Mouse (Mus musculus): ENCODE results near the gene Tube1.

Tube1 gene

GRCm38 (mm10) chr10:39133462-39134310, at the start of gene Tube1, which contains the start of gene Fam229b:
Tube1 (plus strand) TSS chr10:39133976.
Fam229b (minus strand) TSS chr10:39133914.
- DNase-seq (ENCODE audit: low spot score): peak; percentile 93

DNA sequence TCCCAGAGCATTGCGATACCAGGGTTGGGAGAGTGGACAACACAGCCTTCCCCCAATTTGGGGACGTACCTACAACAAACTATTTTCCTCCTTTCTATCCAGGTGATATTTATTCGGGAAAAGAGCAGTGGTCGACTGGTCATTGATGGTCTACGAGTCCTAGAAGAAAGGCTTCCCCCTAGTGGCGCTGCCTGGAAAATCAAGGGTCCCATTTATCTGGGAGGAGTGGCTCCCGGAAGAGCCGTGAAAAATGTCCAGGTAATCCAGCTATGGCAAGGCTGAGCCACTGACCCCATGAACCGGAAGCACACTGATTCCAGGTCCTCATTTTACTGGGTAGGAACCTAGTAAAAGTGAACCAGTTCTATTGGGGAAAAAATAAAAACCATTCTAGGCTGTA, 36.8 kb upstream of the Tube1 start:
- DNase-seq (ENCODE audit: low spot score): peak; percentile 2

DNA sequence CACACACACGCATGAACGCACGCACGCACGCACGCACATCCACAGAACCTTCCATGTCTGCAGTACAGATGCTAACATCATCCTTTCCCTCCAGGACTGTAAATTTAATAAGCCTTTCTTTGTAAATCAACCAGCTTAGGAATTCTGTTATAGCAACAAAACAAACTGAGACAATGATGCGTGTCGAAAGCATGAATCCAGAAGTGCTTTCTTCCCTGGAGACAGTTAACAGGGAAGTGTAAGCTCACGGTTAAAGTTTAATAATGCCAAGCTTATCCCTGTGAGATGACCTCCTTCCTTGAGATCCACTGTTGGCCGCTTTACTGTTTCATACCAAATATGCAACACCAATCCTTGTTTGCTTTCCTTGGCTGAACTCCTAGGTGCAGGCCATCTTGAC, 35.0 kb upstream of the Tube1 start:
- no peak for DNase-seq (ENCODE audit: low spot score)

DNA sequence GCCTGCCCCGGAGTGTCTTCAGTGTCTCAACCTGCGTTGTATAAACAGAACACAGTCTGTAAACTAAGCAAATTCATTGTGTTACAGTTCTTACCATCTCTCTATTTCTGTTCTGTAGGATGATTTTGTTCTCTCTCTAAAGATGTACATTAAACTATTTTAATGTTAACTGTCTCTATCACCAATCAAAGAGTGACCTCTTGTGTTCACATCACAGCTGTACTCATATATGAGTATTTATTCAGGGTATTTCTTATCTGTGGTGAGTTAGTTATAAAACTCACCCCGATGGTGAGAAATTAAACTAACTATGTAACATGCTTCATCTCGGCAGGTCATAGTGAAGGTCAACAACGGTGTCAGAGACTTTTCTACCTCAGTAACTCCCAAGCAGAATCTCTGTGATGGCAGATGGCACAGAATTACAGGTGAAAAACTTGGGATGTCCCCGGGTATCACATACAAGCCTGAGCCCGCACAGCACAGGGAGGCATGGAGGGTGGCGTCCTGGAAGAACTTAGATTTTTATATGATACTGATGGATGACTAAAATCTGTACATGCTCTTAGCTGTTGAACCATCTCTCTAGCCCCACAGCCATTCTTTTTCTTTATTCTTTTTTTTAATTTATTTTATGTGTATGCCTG, 28.9 kb upstream of the Tube1 start:
- DNase-seq (ENCODE audit: low spot score): no peak

DNA sequence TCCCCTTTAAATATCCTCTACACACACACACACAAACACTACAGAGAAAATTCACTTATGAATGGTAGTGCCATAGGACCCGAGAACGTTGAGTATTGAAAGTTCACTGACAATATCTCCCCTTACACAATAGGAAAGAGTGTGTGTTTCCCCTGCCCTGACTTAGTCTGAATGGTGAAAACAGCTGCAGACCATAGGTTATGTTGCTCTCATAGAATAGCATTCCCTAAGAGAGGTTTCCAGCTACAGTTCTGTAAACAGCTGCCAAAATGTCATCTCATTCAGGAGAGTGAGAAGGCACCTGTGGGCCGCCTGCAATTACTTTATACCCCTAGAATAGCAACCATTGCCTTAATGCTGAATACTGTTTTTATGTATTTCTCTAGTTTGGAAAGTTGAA, 27.4 kb upstream of the Tube1 start:
- no peak for DNase-seq (ENCODE audit: low spot score)

- no peak for DNase-seq (ENCODE audit: low spot score)
Measured at GRCm38 (mm10) chr10:39106935-39107334, 26.8 kb upstream of the Tube1 start.

- DNase-seq (ENCODE audit: low spot score): no peak
Measured at GRCm38 (mm10) chr10:39108837-39109488, 24.8 kb upstream of the Tube1 start.

GRCm38 (mm10) chr10:39109489-39109874, 24.3 kb upstream of the Tube1 start:
- no peak for DNase-seq (ENCODE audit: low spot score)

- DNase-seq (ENCODE audit: low spot score): no peak
Measured at GRCm38 (mm10) chr10:39121412-39121811, 12.4 kb upstream of the Tube1 start.

- no peak for DNase-seq (ENCODE audit: low spot score)
Measured at GRCm38 (mm10) chr10:39137766-39138165, 4.0 kb downstream of the Tube1 start.

DNA sequence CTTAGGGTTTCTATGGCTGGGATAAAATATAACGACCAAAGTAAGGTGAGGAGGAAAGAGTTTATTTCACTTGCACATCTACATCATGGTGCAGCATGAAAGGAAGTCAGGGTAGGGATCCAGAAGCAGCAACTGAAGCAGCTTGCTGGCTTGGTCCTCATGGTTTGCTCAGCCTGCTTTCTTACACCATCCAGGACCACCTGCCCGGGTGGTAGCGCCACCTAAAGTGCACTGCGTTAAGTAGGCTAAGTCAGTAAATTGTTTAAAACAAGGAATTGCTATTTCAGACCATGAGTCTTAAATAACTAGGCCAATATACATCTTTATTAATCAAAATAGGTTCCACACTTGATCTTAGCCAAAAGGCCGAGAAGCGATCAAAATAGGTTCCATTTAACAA, 5.0 kb downstream of the Tube1 start:
- no peak for DNase-seq (ENCODE audit: low spot score)

DNA sequence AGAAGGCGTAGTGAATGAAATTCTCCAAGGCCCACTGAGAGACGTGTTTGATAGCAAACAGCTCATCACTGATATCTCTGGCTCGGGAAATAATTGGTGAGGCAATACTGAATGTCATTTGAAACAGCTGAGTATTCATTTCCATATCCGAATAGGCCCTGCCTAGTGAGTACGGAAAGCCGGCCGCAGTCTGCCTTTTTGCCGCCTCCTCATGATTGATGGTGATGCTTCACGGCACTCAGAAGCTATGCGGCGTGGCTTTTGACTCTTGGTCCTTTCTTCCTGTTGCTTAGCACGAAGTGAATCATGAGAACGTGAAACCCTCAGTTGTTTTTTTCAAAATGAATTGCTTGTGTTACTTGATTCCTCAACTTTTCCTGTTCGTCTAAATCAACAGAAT, 7.1 kb downstream of the Tube1 start:
- no peak for DNase-seq (ENCODE audit: low spot score)

DNA sequence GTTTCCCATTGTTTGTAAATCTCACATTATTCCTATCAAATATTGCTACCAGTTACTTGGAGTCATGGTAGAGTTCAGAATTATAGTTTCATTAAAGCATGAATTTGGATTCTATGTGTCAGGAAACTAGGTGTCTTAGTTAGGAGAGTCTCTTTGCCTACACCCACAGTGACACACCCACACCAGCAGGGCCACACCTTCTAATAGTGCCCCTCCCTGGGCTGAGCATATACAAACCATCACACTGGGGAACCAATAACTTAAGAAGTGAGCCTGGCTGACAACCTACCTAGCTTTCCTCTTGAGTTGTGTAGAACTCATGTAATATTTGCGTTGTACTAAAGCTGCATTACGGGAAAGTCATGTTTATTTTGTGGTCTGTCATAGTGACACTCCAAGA, 7.6 kb downstream of the Tube1 start:
- no peak for DNase-seq (ENCODE audit: low spot score)

GRCm38 (mm10) chr10:39142216-39142615, 8.4 kb downstream of the Tube1 start:
- no peak for DNase-seq (ENCODE audit: low spot score)

DNA sequence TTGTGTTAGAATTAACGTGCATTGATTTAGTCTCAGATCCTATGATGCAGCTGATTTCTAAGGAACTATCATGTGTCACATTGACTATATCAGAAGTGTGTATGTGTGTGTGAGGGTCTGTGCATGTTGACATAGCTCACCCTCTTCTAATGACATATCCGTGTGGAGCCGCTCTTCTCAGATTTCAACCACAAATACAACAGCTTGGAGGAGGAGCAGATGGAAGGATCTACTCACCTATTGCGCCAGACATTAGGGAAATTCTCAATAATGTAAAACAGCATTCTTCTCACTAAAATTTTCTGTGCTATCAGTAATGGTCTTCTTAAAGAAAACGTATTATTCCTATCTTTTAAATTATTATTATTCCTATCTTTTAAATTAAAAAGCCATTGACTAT, 22.9 kb downstream of the Tube1 start:
- no peak for DNase-seq (ENCODE audit: low spot score)

- DNase-seq (ENCODE audit: low spot score): no peak
Measured at GRCm38 (mm10) chr10:39157321-39157720, 23.5 kb downstream of the Tube1 start.

DNA sequence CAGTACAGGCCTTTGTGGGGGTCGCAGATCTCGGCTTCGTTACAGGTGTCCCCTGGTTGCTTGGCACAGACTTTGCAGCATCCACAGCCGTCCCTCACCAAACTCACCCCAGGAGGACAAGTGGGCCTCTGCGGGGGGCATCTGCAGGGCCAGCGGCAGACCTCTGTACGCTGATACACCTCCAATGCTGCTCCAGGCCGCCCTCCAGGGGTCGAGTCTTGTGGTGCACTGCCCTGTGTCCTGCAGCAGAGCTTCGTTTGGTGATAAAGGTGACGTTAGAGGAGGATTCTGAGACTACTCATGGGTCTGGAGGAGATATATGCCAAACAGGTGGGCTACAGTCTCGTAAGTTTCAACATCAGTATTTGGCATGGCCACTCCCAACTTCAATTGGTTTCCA, 24.5 kb downstream of the Tube1 start:
- DNase-seq (ENCODE audit: low spot score): no peak

DNA sequence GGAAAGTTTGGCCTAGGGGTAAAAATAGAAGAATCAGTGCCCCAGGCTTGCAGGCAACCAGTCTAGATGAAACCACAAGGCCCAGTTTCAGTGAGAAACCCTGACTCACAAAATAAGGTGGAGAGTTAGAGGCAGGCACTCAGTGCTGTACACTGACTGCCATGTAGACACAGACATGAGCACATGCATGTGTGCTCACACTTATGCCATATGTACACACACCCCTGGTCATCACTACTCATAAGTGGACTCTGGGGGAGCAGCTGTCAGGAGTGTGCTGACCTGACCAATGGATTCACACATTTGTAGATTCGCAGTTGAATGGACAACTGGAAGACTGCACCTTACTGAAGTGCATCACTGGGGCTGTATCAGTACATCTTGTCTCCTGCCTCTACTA, 27.6 kb downstream of the Tube1 start:
- DNase-seq (ENCODE audit: low spot score): no peak

- no peak for DNase-seq (ENCODE audit: low spot score)
Measured at GRCm38 (mm10) chr10:39162666-39163484, 29.1 kb downstream of the Tube1 start.

DNA sequence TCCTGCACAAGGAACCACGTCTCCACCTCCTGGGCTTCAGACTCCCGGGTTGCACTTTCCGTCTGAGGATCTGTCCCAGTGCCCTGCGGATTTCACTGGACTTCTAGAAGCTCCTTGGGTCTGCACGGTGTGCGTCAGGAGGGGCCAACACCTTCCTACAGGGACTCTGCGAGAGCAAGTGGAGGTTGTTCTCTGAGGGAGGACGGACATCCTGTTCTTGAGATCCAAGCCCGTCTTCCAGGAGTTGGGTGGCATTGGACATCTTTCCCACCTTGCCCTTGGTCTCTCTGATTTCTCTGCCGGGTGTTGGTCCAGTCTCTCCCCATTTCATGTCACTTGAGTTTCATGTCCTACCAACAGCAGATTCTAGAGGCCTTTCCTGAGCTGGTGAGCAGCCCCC, 29.9 kb downstream of the Tube1 start, which contains the start of gene Ccn6:
Gene Ccn6 (minus strand): TSS at position 101 of the 400 bp plus-strand sequence.
- no peak for DNase-seq (ENCODE audit: low spot score)

GRCm38 (mm10) chr10:39165632-39166115, 31.9 kb downstream of the Tube1 start:
- peak; percentile 14 for DNase-seq (ENCODE audit: low spot score)

DNA sequence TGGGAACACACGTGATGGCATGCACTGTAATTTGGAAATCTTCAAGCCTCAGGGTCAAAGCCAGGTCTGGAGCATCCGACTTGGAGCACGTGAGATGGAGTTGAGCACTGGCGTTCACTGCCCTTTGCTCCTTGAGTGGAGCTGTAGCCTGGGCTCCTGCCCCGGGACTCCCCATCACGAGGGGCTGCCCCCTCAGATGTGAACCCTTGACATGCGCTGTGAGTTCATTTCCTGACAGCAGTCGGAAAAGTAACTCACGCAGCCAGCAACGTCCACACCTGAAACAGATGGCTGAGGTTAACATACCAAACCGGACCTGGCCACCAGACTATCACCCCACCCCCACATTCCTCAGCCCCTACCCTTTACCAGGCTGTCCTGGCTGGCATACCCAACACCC, 33.8 kb downstream of the Tube1 start:
- DNase-seq (ENCODE audit: low spot score): no peak
